Comparison of ENCODE assay signal across 10 mouse cellular contexts in the genomic region with DNA sequence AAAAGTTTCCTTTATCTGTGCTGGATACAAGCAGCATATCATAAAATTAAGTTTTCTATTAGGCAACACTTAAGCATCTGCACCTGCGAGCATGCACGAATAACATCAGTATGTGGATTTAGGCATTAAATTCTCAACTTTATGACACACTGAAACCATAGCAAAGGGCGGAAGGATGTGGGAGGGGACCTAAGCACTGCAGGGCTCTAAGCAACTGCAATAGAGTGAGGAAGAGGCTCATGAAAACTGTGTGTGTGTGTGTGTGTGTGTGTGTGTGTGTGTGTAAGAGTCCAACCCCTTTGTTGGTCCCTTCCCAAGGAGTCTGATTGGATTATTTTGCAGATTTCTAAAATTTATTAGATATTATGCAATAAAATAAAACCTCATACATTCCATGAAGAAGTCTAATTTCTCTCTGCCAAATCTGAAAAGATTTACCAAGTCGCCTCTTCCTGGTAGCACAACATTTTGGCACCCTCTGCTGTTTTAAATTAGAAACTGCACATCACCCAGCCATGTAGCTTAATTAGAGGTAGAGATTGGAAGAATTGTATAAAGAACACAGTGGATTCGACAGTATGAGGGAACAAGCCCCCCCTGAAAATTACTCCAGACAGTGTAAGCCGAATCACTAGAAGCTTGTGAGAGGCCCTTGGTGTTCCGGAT. TPM values are rescaled to one million over a fixed set of nuclear protein-coding genes. Genes with fewer than 3 reads are reported as not detected.
DNase-seq lines count a peak whose midpoint lies in the region; ATAC-seq lines count a peak whose summit lies in the region.
"Had no signal": no experiment of that assay in that cellular context is flagged by ENCODE, and none has a peak within 500 bp of the region (broad histone marks: within the 10 kb centered on the region; RNA-seq: fewer than 3 reads in every experiment).

No protein-coding gene starts in this region.

- H3K27ac ChIP-seq in hindbrain, embryonic 11.5 days (ENCODE audit: low read depth, low read length), result no peak overlapping the region
- no peak overlapping the region for H3K27ac ChIP-seq in hindbrain, embryonic 12.5 days
- H3K27ac ChIP-seq in hindbrain, embryonic 14.5 days, result no peak overlapping the region
- H3K27ac ChIP-seq: embryonic facial prominence, embryonic 13.5 days; midbrain, embryonic 12.5 days had no signal

- H3K9ac ChIP-seq in hindbrain, embryonic 11.5 days (ENCODE audit: low read depth, low read length), result no peak overlapping the region
- H3K9ac ChIP-seq in hindbrain, embryonic 12.5 days, result no peak overlapping the region
- no peak overlapping the region for H3K9ac ChIP-seq in hindbrain, embryonic 14.5 days
- H3K9ac ChIP-seq: embryonic facial prominence, embryonic 13.5 days; midbrain, embryonic 12.5 days had no signal

- ATAC-seq in hindbrain, embryonic 11.5 days (ENCODE audit: low FRiP score), result no peak
- ATAC-seq in hindbrain, embryonic 12.5 days (ENCODE audit: low FRiP score), result no peak
- no peak for ATAC-seq in hindbrain, embryonic 14.5 days (ENCODE audit: low FRiP score)
- no peak for ATAC-seq in megakaryocyte-erythroid progenitor cell, adult 5-6 weeks (replicated peaks; ENCODE audit: low FRiP score, low TSS enrichment, poor library complexity, severe bottlenecking)

- no peaks in the 10 kb centered on the region for H3K36me3 ChIP-seq in hindbrain, embryonic 11.5 days (ENCODE audit: control insufficient read depth, insufficient read depth, low read length)
- H3K36me3 ChIP-seq in hindbrain, embryonic 12.5 days, result no peaks in the 10 kb centered on the region
- H3K36me3 ChIP-seq in hindbrain, embryonic 14.5 days (replicated peaks; ENCODE audit: control insufficient read depth, insufficient read depth), result no peaks in the 10 kb centered on the region
- H3K36me3 ChIP-seq: embryonic facial prominence, embryonic 13.5 days; midbrain, embryonic 12.5 days had no signal

- 66% methylated on average over 7 of the region's 7 CpGs for WGBS in hindbrain, embryonic 11.5 days
- WGBS in hindbrain, embryonic 12.5 days, result 58% methylated on average over 7 of the region's 7 CpGs
- 59% methylated on average over 7 of the region's 7 CpGs for WGBS in hindbrain, embryonic 14.5 days

- H3K27me3 ChIP-seq in hindbrain, embryonic 11.5 days (ENCODE audit: control insufficient read depth, insufficient read depth, low read length), result no peaks in the 10 kb centered on the region
- H3K27me3 ChIP-seq in hindbrain, embryonic 12.5 days, result no peaks in the 10 kb centered on the region
- no peaks in the 10 kb centered on the region for H3K27me3 ChIP-seq in hindbrain, embryonic 14.5 days (ENCODE audit: control insufficient read depth, insufficient read depth, low read length)
- H3K27me3 ChIP-seq: midbrain, embryonic 12.5 days had no signal

- H3K4me1 ChIP-seq in hindbrain, embryonic 11.5 days (replicated peaks; ENCODE audit: control insufficient read depth, insufficient read depth, low read length), result no peaks in the 10 kb centered on the region
- H3K4me1 ChIP-seq in hindbrain, embryonic 12.5 days, result no peaks in the 10 kb centered on the region
- no peaks in the 10 kb centered on the region for H3K4me1 ChIP-seq in hindbrain, embryonic 14.5 days (replicated peaks; ENCODE audit: control insufficient read depth, insufficient read depth, low read length)
- H3K4me1 ChIP-seq: embryonic facial prominence, embryonic 13.5 days; midbrain, embryonic 12.5 days had no signal

- peak; percentile 64 for DNase-seq in hindbrain, embryonic 11.5 days (ENCODE audit: low spot score)
- DNase-seq in ES-CJ7 (ENCODE audit: low read depth, low spot score), result peak; percentile 54
- DNase-seq in cerebellum, adult 18-20 months, result peak; percentile 30 to 44
- peak; percentile 83 for DNase-seq in hindbrain, embryonic 14.5 days (ENCODE audit: low spot score)
- peak; percentile 44 to 82 for DNase-seq in layer of hippocampus, postnatal 14 days (ENCODE audit: low spot score in 2 of 2)
- peak; percentile 79 for DNase-seq in retina, embryonic 14.5 days (ENCODE audit: low spot score)

- H3K4me2 ChIP-seq in hindbrain, embryonic 11.5 days (replicated peaks; ENCODE audit: low read depth, low read length), result no peak overlapping the region
- H3K4me2 ChIP-seq in hindbrain, embryonic 12.5 days (replicated peaks), result no peak overlapping the region
- no peak overlapping the region for H3K4me2 ChIP-seq in hindbrain, embryonic 14.5 days (replicated peaks)
- H3K4me2 ChIP-seq: embryonic facial prominence, embryonic 13.5 days; midbrain, embryonic 12.5 days had no signal

- H3K9me3 ChIP-seq in hindbrain, embryonic 11.5 days (ENCODE audit: control insufficient read depth, low read length), result no peaks in the 10 kb centered on the region
- no peaks in the 10 kb centered on the region for H3K9me3 ChIP-seq in hindbrain, embryonic 12.5 days (replicated peaks)
- no peaks in the 10 kb centered on the region for H3K9me3 ChIP-seq in hindbrain, embryonic 14.5 days (ENCODE audit: control insufficient read depth, low read length)
- H3K9me3 ChIP-seq: embryonic facial prominence, embryonic 13.5 days; midbrain, embryonic 12.5 days had no signal

- H3K4me3 ChIP-seq in hindbrain, embryonic 11.5 days (ENCODE audit: low read depth, low read length), result no peak overlapping the region
- no peak overlapping the region for H3K4me3 ChIP-seq in hindbrain, embryonic 12.5 days
- H3K4me3 ChIP-seq in hindbrain, embryonic 14.5 days (replicated peaks; ENCODE audit: low read length), result no peak overlapping the region
- H3K4me3 ChIP-seq: embryonic facial prominence, embryonic 13.5 days; midbrain, embryonic 12.5 days had no signal

RNA-seq across cellular contexts. Expression of a gene that starts 38.9 kb away (rescaled TPM):
- polyA plus RNA-seq in hindbrain, embryonic 11.5 days (2014; fragmentation: Nextera tagmentation; extraction: Ambion mirVana), result not detected in 2 replicates
- 0.07 TPM in 1 of 2 replicates, not detected in the other for polyA plus RNA-seq in hindbrain, embryonic 12.5 days (2016; fragmentation: Nextera tagmentation; extraction: Ambion mirVana)
- polyA plus RNA-seq in hindbrain, embryonic 14.5 days (2014; fragmentation: Nextera tagmentation; extraction: Ambion mirVana), result 0.04 and 0.13 TPM in 2 replicates
- total RNA-seq in layer of hippocampus, postnatal 14 days (2021), result under 1 TPM; 0.21 to 0.28 TPM
- total RNA-seq in megakaryocyte-erythroid progenitor cell, adult 5-6 weeks (2014; fragmentation: Nextera tagmentation), result not detected in 2 replicates
- total RNA-seq in megakaryocyte-erythroid progenitor cell, adult 5-6 weeks (2017), result not detected in 2 replicates
- polyA plus RNA-seq: midbrain, embryonic 12.5 days had no signal
